Mouse (Mus musculus) cerebellum, adult (tissue): ENCODE data around the gene 4930455H04Rik.

ENCODE experiments used
- ATAC-seq: cut with Nextera tagmentation; 2 replicates; pipeline ENCODE4 v1.9.2; 2017; ENCODE audit warnings: mild to moderate bottlenecking, moderate library complexity, mixed read lengths; ENCODE audit not compliant: insufficient number of reproducible peaks, low FRiP score, low TSS enrichment

Gene 4930455H04Rik

DNA sequence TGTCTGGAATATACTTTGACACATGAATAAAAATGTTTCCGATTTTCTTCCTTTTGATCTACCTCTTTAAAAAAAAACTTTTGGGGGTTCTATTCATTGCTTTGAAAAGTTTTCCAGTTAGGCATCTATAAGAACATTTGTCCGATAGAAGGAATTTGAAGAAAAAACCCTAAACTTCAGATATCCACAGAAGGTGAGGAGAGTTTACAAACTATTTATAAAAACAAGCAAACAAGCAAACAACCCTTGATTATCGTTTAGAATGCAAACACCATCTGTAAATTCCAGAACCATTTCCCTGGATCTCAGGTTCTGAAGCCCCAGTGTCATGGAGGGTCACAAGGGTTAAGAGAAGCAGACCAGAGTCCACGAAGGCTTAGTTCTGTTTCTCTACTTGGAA is at the start of gene 4930455H04Rik:
4930455H04Rik (plus strand) TSS at position 301 of the 400 bp plus-strand sequence.
- no peak for ATAC-seq

DNA sequence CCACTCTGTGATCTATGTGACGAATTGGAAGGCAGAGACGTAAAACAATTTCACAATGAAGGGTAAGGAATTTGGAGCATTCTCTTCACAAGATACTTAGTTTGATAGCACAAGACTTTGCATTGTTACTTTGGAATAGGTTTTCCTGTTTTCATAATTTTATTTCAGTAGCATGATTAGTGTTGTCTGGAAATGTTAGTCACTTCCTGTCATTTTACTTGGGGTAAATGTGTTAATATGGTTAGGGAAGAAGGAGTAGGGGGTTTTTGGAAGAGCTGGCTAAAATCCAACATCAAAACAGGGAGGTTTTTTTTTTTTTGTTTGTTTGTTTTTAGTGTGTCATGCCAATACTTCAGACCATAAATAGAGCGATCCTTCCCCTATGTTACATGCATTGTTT is 46.5 kb upstream of the 4930455H04Rik start:
- ATAC-seq = no peak

DNA sequence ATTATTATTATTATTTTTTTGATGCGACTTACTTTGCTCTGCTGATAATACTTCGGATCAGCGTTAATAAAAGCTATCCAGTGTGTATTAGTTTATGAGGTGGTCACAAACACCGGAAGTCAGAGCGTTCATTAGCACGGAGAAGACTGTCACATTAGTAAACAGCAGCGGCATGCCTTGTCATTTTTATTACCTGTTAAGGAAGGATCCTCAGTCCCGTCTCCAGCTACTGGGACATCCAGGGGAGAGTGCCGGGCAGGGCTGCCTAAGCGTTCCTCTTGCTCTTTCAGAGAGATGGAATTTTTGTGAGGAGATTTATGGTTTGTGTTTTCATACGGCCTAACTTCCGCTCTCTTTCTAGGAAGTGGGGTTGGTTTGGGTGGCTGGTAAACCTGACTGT is 45.0 kb upstream of the 4930455H04Rik start:
- no peak for ATAC-seq

DNA sequence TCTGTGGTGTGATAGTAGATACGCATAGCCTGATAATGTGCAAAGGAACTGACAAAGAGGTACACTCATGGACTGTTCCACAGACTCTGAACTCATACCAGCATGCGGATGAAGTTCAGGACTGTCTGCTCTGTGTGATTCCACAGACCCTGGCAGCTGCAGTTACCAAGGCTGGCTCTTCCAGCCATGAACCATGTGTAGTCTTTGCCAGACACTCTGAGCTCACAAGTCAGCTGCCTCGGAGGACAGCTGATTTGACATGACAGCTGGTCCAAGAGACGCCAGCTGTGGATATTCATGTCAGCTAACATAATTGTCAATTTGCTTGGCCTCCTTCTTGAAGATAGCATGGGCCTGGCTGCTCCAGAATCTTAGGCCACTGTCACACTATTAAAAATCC is 39.1 kb upstream of the 4930455H04Rik start:
- no peak for ATAC-seq

DNA sequence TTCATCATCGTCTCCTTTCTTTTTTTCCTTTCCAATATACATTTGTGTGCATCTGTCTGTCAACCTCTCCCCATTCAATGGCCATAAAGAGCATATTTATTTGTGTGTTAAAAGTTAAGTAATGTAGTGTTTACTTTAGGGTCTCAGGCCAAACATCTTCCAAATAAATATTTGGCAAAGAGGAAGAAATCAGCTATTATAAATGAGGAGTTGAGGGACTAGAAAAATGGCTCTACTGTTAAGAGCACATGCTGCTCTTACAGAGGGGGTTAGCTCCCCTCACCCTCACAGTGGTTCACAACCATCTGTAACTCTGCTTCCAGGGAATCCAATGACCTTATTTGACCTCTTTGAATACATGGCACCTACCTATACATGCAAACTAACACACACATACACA is 34.9 kb upstream of the 4930455H04Rik start:
- no peak for ATAC-seq

DNA sequence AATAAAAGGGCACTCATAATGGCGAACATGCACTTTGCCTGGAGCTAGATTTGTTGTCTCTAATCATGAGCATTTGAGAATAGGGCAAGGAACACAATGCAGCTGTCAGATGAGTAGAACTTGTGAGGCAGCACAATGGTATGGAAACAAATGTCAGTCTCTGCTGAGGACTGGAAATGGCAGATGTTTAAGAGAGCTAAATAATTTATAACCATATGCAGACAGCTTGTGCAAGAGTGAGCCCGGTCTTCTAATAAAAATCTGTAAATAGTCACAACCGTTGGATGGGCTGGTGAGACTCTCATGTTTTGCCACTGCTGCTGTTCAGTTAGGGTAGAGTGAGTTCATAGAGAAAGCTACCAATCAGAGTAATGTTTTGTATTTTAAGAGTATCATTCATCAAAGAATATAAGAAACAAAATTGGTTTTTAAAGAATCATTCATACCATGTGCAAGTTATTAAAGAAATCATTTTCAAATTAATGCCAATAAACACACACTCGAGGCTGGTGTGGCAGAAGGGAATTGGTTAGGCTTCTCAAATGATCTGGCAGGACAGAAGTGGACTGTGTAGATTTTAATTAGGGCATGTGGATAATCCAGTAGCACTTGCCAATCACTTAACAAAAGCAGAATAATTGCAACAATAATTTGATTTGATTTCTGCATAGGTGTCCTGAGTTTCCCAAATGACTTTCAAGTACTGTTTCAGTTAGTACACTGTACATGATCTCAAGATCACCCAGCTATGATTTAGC is 31.0 kb upstream of the 4930455H04Rik start:
- ATAC-seq = no peak

DNA sequence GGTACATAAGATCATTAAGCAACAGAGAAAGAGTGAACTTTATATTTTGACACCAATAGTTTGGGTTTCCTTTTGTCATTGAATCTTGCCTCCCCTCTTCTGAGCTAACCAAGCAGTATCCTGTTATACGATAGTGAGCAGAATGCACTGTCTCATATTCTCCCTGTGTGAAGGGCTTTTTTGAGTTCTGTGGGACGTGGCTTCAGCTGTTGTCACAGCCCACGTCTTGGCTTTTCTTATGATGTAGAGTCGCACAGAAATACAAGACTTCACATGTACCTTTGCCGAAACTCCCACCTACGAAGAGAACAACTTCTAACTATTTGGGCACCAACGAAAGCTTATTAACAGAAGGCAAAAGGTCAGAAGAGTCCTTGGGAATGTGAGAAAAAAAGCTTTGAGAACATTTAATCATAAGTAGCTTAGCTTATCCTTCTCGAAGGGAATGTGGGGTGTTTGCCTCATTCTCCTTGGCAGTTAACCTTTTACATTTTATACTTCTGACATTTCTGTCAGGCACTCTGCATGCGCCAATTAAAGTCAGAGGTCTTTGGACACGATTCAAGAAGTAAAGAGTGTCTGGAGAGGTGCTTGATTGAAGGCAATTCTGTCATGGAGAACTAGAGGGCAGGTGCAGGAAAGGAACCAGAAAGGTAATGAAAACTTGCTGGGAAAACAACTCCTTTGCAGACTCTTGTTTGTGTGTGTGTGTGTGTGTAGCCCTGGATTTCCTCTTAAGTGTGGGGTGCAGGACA is 27.1 kb upstream of the 4930455H04Rik start:
- ATAC-seq = no peak

DNA sequence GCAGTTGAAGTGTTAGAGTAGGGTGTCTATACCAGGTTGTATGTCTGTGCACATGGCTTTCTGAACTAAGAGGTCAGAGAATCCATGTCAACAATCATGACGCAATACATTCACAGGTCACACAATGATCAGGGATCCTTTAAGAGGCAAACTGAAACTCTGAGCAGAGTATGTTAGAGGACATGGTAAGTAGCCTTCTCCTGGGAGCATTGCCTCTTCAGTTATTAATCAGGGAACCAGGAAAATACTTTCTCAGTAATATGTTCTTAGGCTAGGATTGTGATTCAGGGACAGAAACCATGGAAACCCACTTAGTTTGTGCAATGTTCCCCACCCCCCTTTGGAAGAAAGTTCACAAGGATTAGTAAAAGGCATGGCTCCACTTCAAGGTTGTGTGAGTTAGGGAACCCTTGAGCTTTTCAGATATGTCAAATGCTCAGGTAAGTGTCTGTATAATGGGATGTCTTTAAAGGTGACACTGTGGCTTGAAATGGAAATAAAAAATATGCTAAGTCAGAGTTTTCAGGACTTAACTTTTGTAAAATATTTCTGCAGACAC is 26.4 kb upstream of the 4930455H04Rik start:
- ATAC-seq = no peak

DNA sequence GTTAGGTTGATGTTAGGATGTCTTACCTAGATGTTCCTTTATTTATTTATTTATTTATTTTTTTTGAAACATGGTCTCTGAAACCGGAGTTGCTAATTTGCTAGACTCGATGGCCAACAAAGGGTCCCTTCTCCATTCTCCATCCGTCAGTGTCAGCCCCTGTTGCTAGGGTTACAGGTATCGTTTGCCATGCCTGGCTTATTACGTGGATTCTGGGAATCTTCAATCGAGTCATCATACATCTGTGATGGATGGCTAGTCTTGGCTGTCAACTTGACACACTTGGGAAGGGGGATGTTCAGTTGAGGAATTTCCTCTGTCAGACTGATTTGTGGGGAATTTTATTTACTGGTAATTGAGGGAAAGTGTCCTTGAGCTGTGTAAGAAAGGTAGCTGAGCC is 25.3 kb upstream of the 4930455H04Rik start:
- ATAC-seq = no peak

DNA sequence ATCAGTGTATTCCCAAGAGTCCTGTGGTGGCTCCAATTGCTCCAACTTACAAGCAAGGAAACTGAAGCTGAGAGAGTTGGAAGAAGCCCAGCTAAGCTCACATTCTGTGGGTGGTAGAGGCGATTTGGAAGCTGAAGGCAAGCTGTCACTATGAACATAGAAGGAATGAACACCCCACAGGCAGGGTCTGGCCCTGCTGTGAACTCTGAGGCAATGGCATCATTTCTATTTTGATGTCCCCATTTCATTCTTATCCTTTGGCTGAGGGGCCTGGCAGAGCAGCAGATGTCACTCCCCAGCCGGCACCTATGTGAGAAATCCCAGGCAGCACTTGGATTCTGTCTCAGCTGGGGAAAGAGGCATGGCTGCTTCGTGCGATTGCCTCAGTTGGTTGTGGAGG is 24.6 kb upstream of the 4930455H04Rik start:
- no peak for ATAC-seq

DNA sequence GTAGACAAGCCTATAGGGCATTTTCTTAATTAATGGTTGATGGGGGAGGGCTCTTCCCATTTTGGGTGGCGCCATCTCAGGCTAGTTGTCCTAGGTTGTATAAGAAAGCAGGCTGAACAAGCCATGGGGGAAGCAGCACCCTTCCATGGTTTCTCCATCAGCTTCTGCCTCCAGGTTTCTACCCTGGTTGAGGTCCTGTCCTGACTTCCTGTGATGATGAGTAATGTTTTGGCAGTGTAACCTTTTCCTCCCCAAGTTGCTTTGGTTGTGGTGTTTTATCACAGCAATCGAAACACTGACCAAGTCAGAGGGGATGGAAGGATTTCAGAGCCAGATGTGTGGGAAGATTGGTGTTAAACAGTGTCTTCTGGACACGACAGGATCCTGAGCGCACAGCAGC is 21.6 kb upstream of the 4930455H04Rik start:
- no peak for ATAC-seq

DNA sequence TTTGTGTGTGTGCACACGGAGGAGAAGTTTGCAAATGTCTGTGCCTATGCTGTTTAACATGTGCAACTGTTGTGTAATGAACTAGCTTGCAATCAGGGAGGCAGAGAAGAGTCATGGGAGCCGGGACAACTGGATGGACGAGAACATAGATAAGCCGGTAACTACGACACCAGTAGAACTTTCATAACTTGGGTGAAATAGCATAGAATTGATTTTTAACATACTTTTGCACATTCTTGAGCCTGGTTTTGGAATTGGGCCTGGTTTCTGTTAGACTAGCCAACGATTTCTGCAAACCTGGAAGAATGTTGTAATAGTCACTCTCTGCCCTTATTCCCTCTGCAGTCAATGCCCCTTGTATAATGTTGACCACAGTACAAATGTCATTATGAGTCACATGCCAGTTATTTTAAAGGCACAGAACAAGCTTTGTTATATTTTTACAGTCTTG is 17.4 kb upstream of the 4930455H04Rik start:
- ATAC-seq = no peak

DNA sequence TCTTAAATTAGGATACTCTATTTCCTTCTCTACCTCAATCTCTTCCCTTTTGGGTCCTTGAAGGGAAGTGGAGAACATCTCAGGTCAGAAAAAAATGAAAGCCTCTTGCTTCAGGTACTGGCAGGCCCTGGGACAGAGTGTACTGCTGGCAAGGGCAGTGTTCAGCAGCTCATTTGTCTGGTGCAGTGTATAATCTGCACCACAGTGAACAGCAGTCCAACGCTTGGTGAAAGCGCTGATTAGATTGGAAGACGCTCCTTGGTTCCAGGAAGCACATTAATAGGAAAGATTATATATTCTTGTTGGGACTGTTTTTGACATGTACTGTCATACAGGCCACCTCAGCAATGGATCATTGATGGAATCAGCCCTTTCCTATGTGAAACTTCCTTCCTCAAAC is 16.6 kb upstream of the 4930455H04Rik start:
- no peak for ATAC-seq

DNA sequence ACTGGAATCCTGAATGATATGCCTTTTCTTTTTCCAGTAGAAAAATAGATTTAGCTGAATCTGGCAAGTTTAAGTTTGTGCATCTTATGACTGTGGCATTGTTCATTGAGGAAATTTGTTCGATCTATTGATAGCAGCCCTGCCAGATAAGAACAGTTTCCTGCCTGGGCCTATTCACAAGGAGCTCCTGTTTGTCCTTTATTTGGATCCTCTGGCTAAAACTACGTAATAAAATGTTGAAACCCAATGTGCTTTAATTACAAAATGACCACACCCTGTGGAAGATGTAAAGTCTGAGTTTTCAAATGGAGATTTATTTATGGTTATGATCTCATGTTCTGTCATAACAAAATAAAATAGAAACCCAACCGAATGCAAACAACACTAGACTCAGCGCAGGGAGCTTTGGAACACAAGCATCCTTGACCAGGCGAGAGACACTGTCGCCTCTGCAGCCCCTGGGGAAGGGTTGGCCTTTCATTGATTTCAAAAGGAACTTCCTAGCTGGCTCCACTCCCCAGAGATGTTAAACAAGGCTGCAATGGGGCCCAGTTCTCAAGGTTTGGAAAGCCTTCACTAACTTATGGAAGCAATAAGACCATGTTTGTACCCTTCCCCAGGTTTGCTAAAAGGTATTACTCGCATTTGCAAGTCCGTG is 15.7 kb upstream of the 4930455H04Rik start:
- ATAC-seq = no peak

DNA sequence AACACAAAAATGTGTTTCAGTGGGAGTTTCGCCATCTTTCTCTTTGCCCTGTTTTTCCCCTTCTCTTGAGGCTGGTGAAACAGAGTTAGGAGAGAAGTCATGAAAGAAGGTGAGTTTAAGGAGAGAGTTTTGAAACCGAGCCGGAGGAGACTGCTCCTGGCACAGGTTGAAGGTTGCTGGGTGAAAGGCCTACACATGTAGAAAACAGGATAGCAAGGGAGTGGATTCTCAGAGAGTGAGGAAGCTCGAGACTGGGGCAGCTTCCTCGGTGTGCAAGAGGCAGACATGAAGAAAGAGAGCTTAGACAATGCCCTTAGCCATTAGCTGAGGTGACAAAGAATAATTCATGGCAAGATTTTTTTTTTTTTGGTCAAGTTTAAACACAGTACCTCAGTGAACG is 14.7 kb upstream of the 4930455H04Rik start:
- ATAC-seq = no peak

DNA sequence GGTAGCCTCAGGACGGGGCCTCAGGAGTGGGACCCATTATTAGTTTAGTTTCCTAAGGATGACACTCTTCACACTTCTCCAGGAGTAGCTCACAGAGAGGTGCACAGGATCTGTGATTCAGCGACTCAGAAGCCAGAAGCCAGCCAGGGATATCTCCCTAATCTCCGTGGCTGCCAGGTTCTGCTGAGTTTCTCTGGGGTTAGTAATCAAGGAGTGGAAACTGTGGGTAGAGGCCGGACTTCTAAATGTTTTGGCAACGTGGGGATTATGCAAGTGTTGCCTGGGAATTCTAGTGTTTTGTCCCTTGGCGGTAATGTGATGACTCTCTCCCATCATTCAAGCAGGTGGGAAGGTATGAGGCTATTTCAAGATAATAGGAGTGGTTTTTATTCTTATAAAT is 13.0 kb upstream of the 4930455H04Rik start:
- no peak for ATAC-seq

DNA sequence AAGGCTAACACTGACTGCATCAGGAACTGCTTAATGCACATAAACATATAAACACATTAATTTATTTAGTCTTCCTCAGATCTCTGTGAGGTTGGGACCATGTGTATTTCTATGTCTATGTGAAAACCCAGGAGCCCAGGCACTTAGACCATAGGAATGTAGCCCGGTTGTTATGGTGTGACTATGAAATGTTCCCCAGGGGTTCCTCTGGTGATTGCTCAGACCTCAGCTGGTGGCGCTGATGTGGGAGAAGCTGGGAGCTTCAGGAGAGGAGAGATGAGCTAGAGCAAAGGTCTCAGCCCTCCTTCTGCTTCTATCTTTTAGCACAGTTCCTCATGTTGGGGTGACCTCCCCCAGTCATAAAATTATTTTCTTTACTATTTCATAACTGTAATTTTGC is 7.7 kb upstream of the 4930455H04Rik start:
- ATAC-seq = no peak

DNA sequence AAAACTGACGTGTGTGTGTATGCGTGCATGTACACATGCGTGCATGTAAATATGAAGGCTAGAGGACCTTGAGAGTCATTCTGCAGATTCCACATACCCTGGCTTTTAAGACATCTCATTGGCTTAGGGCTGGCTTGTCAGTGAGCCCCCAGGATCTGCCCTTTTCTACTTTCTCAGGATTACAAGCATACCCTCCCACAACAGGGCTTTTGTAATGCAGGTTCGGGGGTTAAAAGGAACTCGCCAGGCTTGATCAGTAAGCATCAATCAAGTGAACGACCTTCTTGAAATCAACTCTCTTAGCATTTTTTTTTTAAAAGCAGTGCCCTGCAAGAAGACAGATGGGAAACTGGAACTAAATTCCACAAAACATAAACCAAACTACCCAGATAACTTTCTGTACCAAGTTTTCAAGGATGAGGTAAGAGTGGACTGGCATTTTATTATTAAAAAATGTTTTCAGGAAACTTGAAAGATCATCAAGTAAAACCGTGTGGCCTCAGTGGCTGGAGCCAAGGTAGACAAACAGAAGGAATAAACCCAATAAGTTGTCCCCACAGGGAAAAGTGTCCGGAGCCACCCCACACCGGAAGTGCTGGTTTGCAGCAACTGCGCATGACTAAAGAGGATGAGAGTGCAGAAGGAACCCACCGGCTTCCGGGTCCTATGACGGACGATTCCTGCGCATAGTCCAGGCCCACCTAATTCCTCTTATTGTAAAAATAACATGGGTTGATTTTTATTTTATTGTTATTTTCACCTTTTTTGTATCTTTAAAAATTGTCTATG is 6.5 kb upstream of the 4930455H04Rik start:
- no peak for ATAC-seq

DNA sequence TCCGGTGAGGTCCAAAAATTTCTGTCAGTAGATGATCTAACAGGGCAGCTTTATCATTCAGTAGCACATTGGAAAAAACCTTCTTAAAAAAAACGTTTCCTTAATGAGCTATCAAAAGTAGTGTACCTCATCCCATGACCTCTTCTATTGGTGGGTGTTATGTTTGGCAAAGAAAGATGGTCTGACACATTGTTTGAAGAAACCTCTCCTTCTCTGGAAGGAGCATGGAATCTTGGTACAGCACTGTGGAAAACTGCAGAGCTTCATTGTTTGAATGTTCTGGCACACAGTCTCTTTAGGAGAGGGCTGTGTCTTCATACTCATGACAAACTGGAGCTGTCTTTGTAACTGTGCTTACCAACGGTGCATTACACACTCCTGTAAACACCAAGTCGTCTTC is 4.9 kb upstream of the 4930455H04Rik start:
- ATAC-seq = no peak

DNA sequence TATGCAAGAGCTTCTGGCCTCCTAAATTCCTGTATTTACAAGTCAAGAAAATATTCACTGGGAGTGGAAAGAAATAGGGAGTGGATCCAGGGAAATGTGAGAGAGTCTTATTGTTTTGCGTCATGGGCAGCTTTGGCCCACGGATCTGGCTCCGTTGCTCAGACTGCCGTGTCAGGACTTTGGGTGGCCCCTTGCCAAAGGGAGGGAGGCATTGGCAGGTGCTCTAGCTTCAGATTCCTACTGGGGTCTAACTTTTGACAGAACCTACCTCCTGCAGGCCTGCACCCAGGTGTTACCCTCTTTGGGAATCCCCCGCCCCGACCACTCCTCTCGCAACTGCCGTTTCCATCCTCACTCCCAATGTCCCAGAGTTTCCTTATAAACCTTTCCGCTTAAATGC is 3.6 kb upstream of the 4930455H04Rik start:
- ATAC-seq = no peak
